9 mouse cellular contexts compared by ENCODE assay signal in genomic region chr3:41587588-41587987, GRCm38 (mm10). TPM values are rescaled to one million over a fixed set of nuclear protein-coding genes. Genes with fewer than 3 reads are reported as not detected.
A peak's percentile ranks its signal among the peaks of the same experiment; 100 is the strongest.
DNase-seq lines count a peak whose midpoint lies in the region; ATAC-seq and TF ChIP-seq lines count a peak whose summit lies in the region.
"Had no signal": no experiment of that assay in that cellular context is flagged by ENCODE, and none has a peak within 500 bp of the region (broad histone marks: within the 10 kb centered on the region; RNA-seq: fewer than 3 reads in every experiment).

No protein-coding gene starts in this region.

- no peak overlapping the region for H3K9ac ChIP-seq in kidney, embryonic 16.5 days (replicated peaks; ENCODE audit: low read length)
- no peak overlapping the region for H3K9ac ChIP-seq in midbrain, embryonic 11.5 days (ENCODE audit: low read length)
- H3K9ac ChIP-seq: hindbrain, embryonic 15.5 days had no signal

- TF ChIP-seq CTCF in gastrocnemius, adult 2 months (IDR thresholded peaks at IDR 0.05) = no peak

- no peaks in the 10 kb centered on the region for H3K9me3 ChIP-seq in kidney, embryonic 16.5 days (ENCODE audit: low read length)
- no peaks in the 10 kb centered on the region for H3K9me3 ChIP-seq in midbrain, embryonic 11.5 days (ENCODE audit: control insufficient read depth, low read length)
- H3K9me3 ChIP-seq: hindbrain, embryonic 15.5 days had no signal

- no peak overlapping the region for H3K4me2 ChIP-seq in kidney, embryonic 16.5 days (replicated peaks; ENCODE audit: low read depth, low read length)
- no peak overlapping the region for H3K4me2 ChIP-seq in midbrain, embryonic 11.5 days
- H3K4me2 ChIP-seq: hindbrain, embryonic 15.5 days had no signal

- no peaks in the 10 kb centered on the region for H3K27me3 ChIP-seq in kidney, embryonic 16.5 days (ENCODE audit: insufficient read depth, low read length)
- no peaks in the 10 kb centered on the region for H3K27me3 ChIP-seq in midbrain, embryonic 11.5 days (ENCODE audit: control insufficient read depth, insufficient read depth, low read length)
- H3K27me3 ChIP-seq: hindbrain, embryonic 15.5 days had no signal

- no peak overlapping the region for H3K4me3 ChIP-seq in gastrocnemius, adult 2 months
- H3K4me3 ChIP-seq in kidney, embryonic 16.5 days (ENCODE audit: low read length) = no peak overlapping the region
- H3K4me3 ChIP-seq in midbrain, embryonic 11.5 days (ENCODE audit: low read depth, low read length) = no peak overlapping the region
- H3K4me3 ChIP-seq: hindbrain, embryonic 15.5 days had no signal

- DNase-seq in gastrocnemius, adult 2 months = peak; percentile 56
- DNase-seq in gastrocnemius, postnatal 4 days (ENCODE audit: low spot score in 2 of 2) = no peak
- peak; percentile 63 to 74 for DNase-seq in natural killer cell, adult 2 months (ENCODE audit: low spot score in 2 of 2)
- no peak for DNase-seq in ovary, postnatal 10 days (ENCODE audit: low spot score)
- DNase-seq in midbrain, embryonic 11.5 days (ENCODE audit: low spot score, missing footprints) = no peak
- no peak for DNase-seq in layer of hippocampus, adult 18-20 months (ENCODE audit: low spot score in 2 of 2)

- peak overlapping the region; percentile 16 for H3K27ac ChIP-seq in gastrocnemius, adult 2 months
- no peak overlapping the region for H3K27ac ChIP-seq in kidney, embryonic 16.5 days (ENCODE audit: low read length)
- no peak overlapping the region for H3K27ac ChIP-seq in midbrain, embryonic 11.5 days (ENCODE audit: low read depth, low read length)
- H3K27ac ChIP-seq: hindbrain, embryonic 15.5 days had no signal

- peaks cover 21% of the 10 kb centered on the region for H3K4me1 ChIP-seq in kidney, embryonic 16.5 days (ENCODE audit: insufficient read depth, low read length)
- H3K4me1 ChIP-seq in midbrain, embryonic 11.5 days (ENCODE audit: control insufficient read depth, insufficient read depth, low read length) = no peaks in the 10 kb centered on the region

- H3K36me3 ChIP-seq in kidney, embryonic 16.5 days (ENCODE audit: insufficient read depth, low read length) = 0 out of 2 replicates have a peak, but pooled peaks cover 5% of the 10 kb centered on the region
- H3K36me3 ChIP-seq in midbrain, embryonic 11.5 days (ENCODE audit: control insufficient read depth, insufficient read depth, low read length) = no peaks in the 10 kb centered on the region
- H3K36me3 ChIP-seq: hindbrain, embryonic 15.5 days had no signal

- intact Hi-C loops in gastrocnemius, adult 2 months (cut with DNase I) = no loop called here

- peak; percentile 93 for ATAC-seq in common myeloid progenitor, adult 5-6 weeks (replicated peaks; ENCODE audit: low read depth, poor library complexity, severe bottlenecking)
- peak; percentile 55; the same call in 1 of the 2 replicates for ATAC-seq in kidney, embryonic 16.5 days (ENCODE audit: low FRiP score, low TSS enrichment)
- no peak for ATAC-seq in midbrain, embryonic 11.5 days (ENCODE audit: low FRiP score)

- 63% methylated on average over 6 of the region's 6 CpGs for WGBS in kidney, embryonic 16.5 days
- WGBS in midbrain, embryonic 11.5 days = 72% methylated on average over 6 of the region's 6 CpGs

RNA-seq across cellular contexts. Expression of gene Jade1, which starts 32.1 kb away (rescaled TPM):
- 10 to 100 TPM; 17.5 to 24.2 TPM for total RNA-seq in gastrocnemius, adult 2 months (2021)
- total RNA-seq in gastrocnemius, postnatal 4 days (2021) = 10 to 100 TPM; 36.6 to 37.3 TPM
- 34.5 and 39.4 TPM in 2 replicates for total RNA-seq in common myeloid progenitor, adult 5-6 weeks (2017)
- polyA plus RNA-seq in kidney, embryonic 16.5 days (2015; fragmentation: Nextera tagmentation; extraction: Ambion mirVana) = 21.2 TPM in 2 replicates
- polyA plus RNA-seq in midbrain, embryonic 11.5 days (2014; fragmentation: Nextera tagmentation; extraction: Ambion mirVana) = 17.1 and 20.2 TPM in 2 replicates
- 10 to 100 TPM; 40.5 to 40.7 TPM for total RNA-seq in layer of hippocampus, adult 18-20 months (2021)

Comparison
In these comparisons a context has a peak if more than half of its experiments do, and no peak if none do; other contexts are left out.
1. DNase-seq: peak in gastrocnemius, adult 2 months (single experiment) and natural killer cell, adult 2 months (2 of 2); none in gastrocnemius, postnatal 4 days (0 of 2), ovary, postnatal 10 days (single experiment), midbrain, embryonic 11.5 days (single experiment) and layer of hippocampus, adult 18-20 months (0 of 2).